Mouse (Mus musculus) heart, adult 18-20 months (tissue): ENCODE measurements at regions not wholly inside any gene's neighbourhood (a gene's known extent, or its start where the extent isn't known, plus 50 kb on each side); places are given as distances from the start of the nearest gene placed in this dataset.
"Not testable (repeated sequence)": the region's sequence is repeated elsewhere in the genome, so short reads cannot be mapped to it uniquely, and the experiment has no call there.

ENCODE experiments used
- DNase-seq, 2 experiments: peaks; one replicate each; pipeline ENCODE4 v3.0.0; 2021 to 2022; ENCODE audit warnings: mixed read lengths in 1 of 2

DNA sequence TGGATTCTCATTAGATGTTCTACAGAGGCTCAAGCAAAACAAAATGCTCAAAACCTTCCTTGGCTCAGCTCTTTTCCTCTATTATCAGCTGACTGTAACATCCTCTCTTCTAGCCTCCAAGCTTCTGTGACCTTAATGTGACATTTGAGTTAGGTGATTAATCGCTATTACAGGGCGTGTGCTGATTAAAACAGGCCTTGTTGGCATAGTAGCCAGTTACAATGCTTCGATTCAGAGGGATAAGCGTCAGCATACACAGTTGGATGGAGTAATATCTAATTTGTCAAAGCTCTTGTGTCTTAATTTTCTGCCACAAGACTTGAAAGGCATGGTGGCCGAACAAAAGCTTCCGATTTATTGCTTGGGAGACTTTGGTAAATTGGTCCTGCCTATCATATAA, 378.2 kb downstream of the Fbxo8 start:
- no peak for DNase-seq

GRCm38 (mm10) chr8:56932421-56932820, 381.5 kb downstream of the Fbxo8 start:
- DNase-seq = no peak

GRCm38 (mm10) chr8:56962186-56962585, 358.6 kb upstream of the Hand2 start:
- no peak for DNase-seq

DNA sequence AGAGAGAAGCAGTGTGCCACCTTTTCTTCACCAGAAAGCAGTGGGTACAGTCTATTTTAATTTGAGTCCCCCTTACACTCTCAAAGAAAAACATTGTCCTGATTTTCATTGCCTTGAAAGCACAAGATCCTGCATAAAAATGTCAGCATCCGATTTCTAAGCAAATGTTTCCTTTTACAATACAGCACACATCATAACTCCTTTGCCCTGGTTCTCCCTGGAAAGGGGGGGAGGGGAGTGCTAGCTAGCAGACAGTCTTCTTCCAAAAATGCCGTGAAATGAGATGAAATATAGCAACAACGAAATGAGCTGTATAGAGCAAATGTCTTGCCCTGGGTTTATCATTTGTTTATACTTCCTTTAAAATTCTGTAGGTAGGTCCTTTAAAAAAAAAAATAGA, 350.5 kb upstream of the Hand2 start:
- DNase-seq = no peak

GRCm38 (mm10) chr8:56978994-56979393, 341.8 kb upstream of the Hand2 start:
- DNase-seq = no peak

GRCm38 (mm10) chr8:56979416-56979815, 341.4 kb upstream of the Hand2 start:
- DNase-seq = peak; percentile 30 to 37

GRCm38 (mm10) chr8:57010318-57011024, 310.3 kb upstream of the Hand2 start:
- DNase-seq = no peak

GRCm38 (mm10) chr8:57013813-57014320, 306.9 kb upstream of the Hand2 start:
- DNase-seq = peak; percentile 5 to 14

DNA sequence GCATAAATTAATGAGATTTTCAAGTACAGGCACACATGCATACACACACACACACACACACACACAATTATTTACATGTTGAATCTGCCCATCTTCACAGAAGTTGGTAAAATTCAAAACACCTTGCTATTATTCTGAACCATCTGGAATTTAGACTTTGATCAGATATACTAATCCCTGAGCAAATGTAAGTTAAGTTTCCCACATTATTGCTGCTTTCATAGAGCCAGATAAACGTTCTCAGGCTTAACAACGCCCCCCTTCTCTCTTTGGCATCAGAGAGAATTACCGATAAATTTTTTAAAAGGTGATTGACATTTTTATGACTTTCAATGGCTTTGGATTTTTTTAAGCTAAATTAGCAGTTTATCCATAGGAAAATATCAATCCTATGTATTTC, 304.5 kb upstream of the Hand2 start:
- DNase-seq = no peak

GRCm38 (mm10) chr8:57028096-57028495, 292.7 kb upstream of the Hand2 start:
- not testable (repeated sequence) for DNase-seq

- no peak for DNase-seq
Measured at GRCm38 (mm10) chr8:57048490-57048889, 272.3 kb upstream of the Hand2 start.

DNA sequence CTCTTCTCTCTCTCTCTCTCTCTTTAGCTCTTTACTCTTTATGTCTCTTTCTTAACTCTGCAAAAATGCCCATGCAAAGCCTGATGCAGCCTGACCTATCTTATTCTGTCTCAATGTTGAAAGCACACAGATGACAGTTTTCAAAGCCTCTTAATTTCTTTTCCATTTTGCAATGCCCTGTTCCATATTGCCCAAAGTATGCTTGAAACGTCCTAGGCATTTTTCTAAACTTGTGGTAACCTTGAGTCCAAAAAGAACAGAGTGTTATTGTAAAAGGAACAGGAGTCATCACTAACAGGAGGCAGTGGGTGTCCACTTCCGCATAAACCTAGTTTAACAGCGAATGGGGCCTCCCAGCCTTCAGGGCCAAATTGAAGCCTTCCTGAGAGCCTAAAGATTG, 271.9 kb upstream of the Hand2 start:
- DNase-seq = no peak

DNA sequence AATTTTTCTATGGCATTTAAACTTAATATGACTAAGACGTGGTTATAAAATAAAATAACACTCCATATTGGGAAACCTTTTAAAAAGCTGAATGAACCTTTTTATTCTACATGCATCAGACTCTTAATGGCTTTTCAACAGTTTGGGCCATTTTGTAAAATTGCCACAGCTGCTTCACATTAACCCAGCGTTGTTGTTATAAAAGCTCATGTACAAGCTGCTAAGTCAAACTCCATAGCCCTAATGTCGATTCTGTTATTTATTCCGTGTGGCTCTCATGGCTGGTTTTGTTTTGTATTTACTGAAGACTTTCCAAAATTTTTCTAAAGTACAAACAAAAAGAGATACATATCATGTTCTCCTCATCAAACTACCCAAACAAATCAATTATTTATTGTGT, 268.1 kb upstream of the Hand2 start:
- no peak for DNase-seq

- no peak for DNase-seq
Measured at GRCm38 (mm10) chr8:57076995-57077394, 243.8 kb upstream of the Hand2 start.

DNA sequence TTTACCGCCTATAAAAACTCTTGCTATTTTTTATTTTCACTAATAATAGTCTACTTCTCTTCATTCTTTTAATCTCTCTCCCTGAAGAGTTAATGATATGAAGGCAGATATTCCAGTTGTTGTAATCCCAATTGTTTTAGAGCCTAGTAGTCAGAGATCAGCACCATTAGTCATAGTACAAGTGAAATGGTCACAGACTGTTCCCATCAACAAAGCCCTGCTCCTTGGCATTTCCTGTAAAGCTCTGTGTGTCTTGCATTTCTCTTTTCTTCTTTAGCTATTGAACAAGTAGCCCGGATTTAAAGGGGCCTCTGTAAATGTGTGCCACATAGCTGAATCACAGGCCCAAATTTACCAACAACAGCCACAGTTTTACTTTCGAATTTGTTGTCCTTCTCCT, 234.0 kb upstream of the Hand2 start:
- DNase-seq = no peak

DNA sequence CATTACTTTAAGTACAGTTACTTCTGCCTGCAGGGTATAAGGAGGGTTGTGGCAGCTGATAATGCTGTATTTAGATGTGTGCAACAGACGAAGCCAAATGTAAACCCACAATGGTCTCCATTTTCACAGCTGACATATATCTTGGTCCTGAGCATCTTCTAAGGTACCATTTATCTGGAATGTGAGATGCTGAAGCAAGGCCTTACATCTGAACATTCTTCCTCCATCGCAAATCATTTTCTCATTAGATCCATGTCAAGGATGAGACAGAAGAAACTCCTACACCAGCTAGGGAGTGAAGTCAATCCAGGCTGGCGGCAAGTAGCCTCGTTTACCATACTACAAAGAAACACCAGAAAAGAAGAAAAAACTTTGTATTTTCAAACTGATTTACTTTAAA, 228.4 kb upstream of the Hand2 start:
- no peak for DNase-seq

- DNase-seq = no peak
Measured at GRCm38 (mm10) chr8:57095169-57095568, 225.6 kb upstream of the Hand2 start.

- not testable (repeated sequence) for DNase-seq
Measured at GRCm38 (mm10) chr8:57110765-57111402, 209.9 kb upstream of the Hand2 start.

DNA sequence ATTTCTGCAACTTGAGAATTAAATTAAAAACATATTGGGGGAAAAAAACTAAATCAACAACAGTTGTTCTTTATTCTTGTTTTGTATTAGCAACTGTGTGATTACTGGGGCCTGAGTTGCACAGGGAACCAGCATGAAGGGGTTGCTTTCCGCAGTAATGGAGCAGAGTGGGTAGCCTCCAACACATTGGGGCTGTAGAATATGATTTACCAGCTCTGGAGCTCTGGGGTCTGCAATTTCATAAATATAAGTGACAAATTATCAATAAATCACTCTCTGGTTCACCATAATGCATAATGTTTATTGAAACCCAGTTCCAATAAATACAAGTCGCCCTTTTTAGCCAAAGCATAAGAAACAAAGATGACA, 209.4 kb upstream of the Hand2 start:
- no peak for DNase-seq

DNA sequence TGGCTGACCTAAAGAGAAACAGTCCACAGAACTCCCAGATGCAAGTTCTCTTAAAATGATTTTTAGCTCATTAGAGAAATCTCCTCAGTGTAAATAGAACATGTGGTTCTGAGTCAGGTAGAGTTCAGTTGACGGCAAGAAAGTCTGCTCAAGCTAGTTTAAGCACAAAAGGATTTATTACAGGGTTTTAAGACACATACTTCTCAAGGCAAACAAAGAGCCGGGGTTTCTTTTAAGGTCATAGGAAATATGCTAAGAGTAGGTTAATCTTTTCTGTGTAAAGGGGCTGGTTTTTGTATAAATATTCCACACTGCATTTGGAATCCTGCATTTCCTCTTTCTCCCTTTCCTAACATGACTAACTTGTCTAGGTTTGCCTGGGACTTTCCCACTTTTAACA, 206.9 kb upstream of the Hand2 start:
- no peak for DNase-seq

- no peak for DNase-seq
Measured at GRCm38 (mm10) chr8:57115303-57115702, 205.5 kb upstream of the Hand2 start.

- DNase-seq = peak in 1 of 2 experiments; percentile 14
Measured at GRCm38 (mm10) chr8:57134041-57134440, 186.7 kb upstream of the Hand2 start.

DNA sequence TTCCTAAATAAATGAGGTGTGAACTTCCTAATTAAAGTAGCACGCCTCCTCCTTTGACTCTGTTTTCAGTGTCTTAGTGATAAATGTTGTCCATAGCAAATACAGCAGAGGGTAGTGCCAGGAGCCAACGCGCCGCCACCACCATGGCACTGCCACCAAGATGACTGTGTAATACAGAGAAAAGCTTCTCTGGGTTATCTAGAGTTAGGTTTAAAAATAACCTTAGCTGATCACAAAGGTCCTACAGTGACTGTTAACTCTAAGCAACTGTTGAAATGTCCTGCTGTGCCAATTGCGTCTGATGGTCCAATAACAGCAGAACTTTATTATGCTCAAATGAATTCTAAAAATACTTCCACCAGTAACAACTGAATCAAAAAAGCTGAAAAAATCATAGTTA, 186.1 kb upstream of the Hand2 start:
- DNase-seq = peak; percentile 41 to 67

- no peak for DNase-seq
Measured at GRCm38 (mm10) chr8:57148036-57148435, 172.7 kb upstream of the Hand2 start.
